ENCODE assay signal across 19 mouse cellular contexts in the genomic region with DNA sequence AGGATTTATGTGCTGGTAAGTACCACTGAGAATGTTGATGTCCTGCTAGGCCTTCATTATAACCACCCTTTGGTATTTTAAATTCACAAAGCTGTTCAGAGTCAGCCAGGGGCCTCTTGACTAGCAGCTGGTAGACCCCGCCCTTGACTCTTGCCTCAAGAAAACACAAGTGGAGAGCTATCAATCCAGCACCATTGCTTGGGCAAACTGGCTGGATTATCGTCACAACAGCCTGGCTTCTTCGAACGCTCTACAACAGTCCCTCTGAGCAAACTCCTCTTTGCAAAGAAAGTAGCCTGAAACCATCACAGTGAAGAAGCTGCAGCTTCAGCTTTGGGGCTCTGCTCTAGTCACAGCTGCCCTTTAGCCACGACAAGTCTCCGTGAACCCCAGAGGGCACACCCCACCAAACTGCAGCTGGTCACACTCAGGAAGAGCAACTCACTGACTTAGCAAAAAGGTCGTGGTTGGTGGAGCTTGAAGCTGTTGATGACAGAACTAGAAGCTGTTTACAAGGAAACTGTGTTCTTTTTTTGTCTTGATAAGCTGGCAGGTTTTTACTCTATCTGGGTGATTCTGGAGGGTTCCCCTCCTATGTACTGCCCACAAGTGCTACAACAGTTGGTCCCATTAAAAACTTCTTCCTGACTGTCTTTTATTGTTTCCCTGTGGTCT. TPM values are rescaled to one million over a fixed set of nuclear protein-coding genes. Genes with fewer than 3 reads are reported as not detected.
DNase-seq lines count a peak whose midpoint lies in the region; ATAC-seq and TF ChIP-seq lines count a peak whose summit lies in the region.
"Had no signal": no experiment of that assay in that cellular context is flagged by ENCODE, and none has a peak within 500 bp of the region (broad histone marks: within the 10 kb centered on the region; RNA-seq: fewer than 3 reads in every experiment).

No protein-coding gene starts in this region.

- no peak overlapping the region for H3K27ac ChIP-seq in heart, embryonic 10.5 days
- no peak overlapping the region for H3K27ac ChIP-seq in heart, embryonic 12.5 days (ENCODE audit: poor library complexity, severe bottlenecking)
- peak overlapping the region; percentile 26 for H3K27ac ChIP-seq in bone marrow macrophage, adult 2 months (ENCODE audit: insufficient read depth, low read depth, low read length)
- H3K27ac ChIP-seq in liver, embryonic 14.5 days: peak overlapping the region; percentile 55
- H3K27ac ChIP-seq: embryonic facial prominence, embryonic 13.5 days; hindbrain, embryonic 13.5 days; intestine, embryonic 15.5 days; kidney, postnatal 0 days had no signal

- H3K9me3 ChIP-seq in heart, embryonic 10.5 days: no peaks in the 10 kb centered on the region
- H3K9me3 ChIP-seq in heart, embryonic 12.5 days (replicated peaks): no peaks in the 10 kb centered on the region
- no peaks in the 10 kb centered on the region for H3K9me3 ChIP-seq in liver, embryonic 14.5 days (ENCODE audit: control insufficient read depth, low read length)
- H3K9me3 ChIP-seq: hindbrain, embryonic 13.5 days had no signal

- TF ChIP-seq POLR2A in bone marrow macrophage, adult 2 months (IDR thresholded peaks at IDR 0.05; ENCODE audit: borderline replicate concordance, low read depth, low read length): no peak
- no peak for TF ChIP-seq POLR2A in lung, adult 2 months (IDR thresholded peaks at IDR 0.05; ENCODE audit: borderline replicate concordance, extremely low read depth, low read depth, low read length)

- 0 out of 2 replicates have a peak, but pooled peaks cover 2% of the 10 kb centered on the region for H3K4me1 ChIP-seq in heart, embryonic 10.5 days
- H3K4me1 ChIP-seq in heart, embryonic 12.5 days (replicated peaks): 0 out of 2 replicates have a peak, but pooled peaks cover 9% of the 10 kb centered on the region
- peaks cover 29% of the 10 kb centered on the region for H3K4me1 ChIP-seq in bone marrow macrophage, adult 2 months (ENCODE audit: control insufficient read depth, insufficient read depth, low read length)
- H3K4me1 ChIP-seq in liver, embryonic 14.5 days (replicated peaks; ENCODE audit: control insufficient read depth in 2 of 2, insufficient read depth in 2 of 2, low read length in 1 of 2): peaks cover 10 to 23% of the 10 kb centered on the region in 2 experiments
- peaks cover 2% of the 10 kb centered on the region; the same call in 1 of the 2 replicates for H3K4me1 ChIP-seq in lung, adult 2 months (ENCODE audit: control insufficient read depth, insufficient read depth, low read length)
- H3K4me1 ChIP-seq: embryonic facial prominence, embryonic 13.5 days; hindbrain, embryonic 13.5 days; intestine, embryonic 15.5 days had no signal

- no peak overlapping the region for H3K9ac ChIP-seq in heart, embryonic 12.5 days
- H3K9ac ChIP-seq in liver, embryonic 14.5 days (replicated peaks): no peak overlapping the region; the same call in 1 of the 2 replicates
- H3K9ac ChIP-seq: embryonic facial prominence, embryonic 13.5 days; forebrain, postnatal 0 days; hindbrain, embryonic 13.5 days; intestine, embryonic 15.5 days had no signal

- H3K27me3 ChIP-seq in heart, embryonic 10.5 days (ENCODE audit: insufficient read depth, poor library complexity, severe bottlenecking): no peaks in the 10 kb centered on the region
- H3K27me3 ChIP-seq in heart, embryonic 12.5 days (replicated peaks): no peaks in the 10 kb centered on the region
- H3K27me3 ChIP-seq in liver, embryonic 14.5 days (ENCODE audit: control insufficient read depth, insufficient read depth, low read length): no peaks in the 10 kb centered on the region
- H3K27me3 ChIP-seq: embryonic facial prominence, embryonic 13.5 days; hindbrain, embryonic 13.5 days; intestine, embryonic 15.5 days had no signal

- no peak for TF ChIP-seq CTCF in bone marrow macrophage, adult 2 months (IDR thresholded peaks at IDR 0.05; ENCODE audit: low read depth, low read length)
- no peak for TF ChIP-seq CTCF in liver, embryonic 14.5 days (IDR thresholded peaks at IDR 0.05; ENCODE audit: low read depth)
- TF ChIP-seq CTCF in lung, adult 2 months (IDR thresholded peaks at IDR 0.05; ENCODE audit: insufficient read depth, low read length): no peak

- WGBS in heart, embryonic 10.5 days: 79% methylated on average over 7 of the region's 7 CpGs
- WGBS in heart, embryonic 12.5 days: 80% methylated on average over 7 of the region's 7 CpGs
- 17% methylated on average over 7 of the region's 7 CpGs for WGBS in liver, embryonic 14.5 days (ENCODE audit: insufficient replicate concordance)
- WGBS in lung, adult 2 months: 67% methylated on average over 7 of the region's 7 CpGs

- no peak overlapping the region for H3K4me3 ChIP-seq in heart, embryonic 10.5 days
- H3K4me3 ChIP-seq in heart, embryonic 12.5 days: no peak overlapping the region
- H3K4me3 ChIP-seq in bone marrow macrophage, adult 2 months (ENCODE audit: insufficient read depth, low read length): no peak overlapping the region
- H3K4me3 ChIP-seq in liver, embryonic 14.5 days (ENCODE audit: insufficient read depth in 1 of 2, low read depth in 2 of 2, low read length in 2 of 2): no peak overlapping the region
- H3K4me3 ChIP-seq in lung, adult 2 months (replicated peaks; ENCODE audit: extremely low read depth, low read depth, low read length): no peak overlapping the region
- H3K4me3 ChIP-seq: embryonic facial prominence, embryonic 13.5 days; hindbrain, embryonic 13.5 days; intestine, embryonic 15.5 days had no signal

- no peak for TF ChIP-seq EP300 in liver, embryonic 14.5 days (IDR thresholded peaks at IDR 0.05; ENCODE audit: low read depth)

- no peaks in the 10 kb centered on the region for H3K36me3 ChIP-seq in heart, embryonic 10.5 days
- H3K36me3 ChIP-seq in heart, embryonic 12.5 days: no peaks in the 10 kb centered on the region
- H3K36me3 ChIP-seq in liver, embryonic 14.5 days (replicated peaks; ENCODE audit: control insufficient read depth, insufficient read depth, low read depth): no peaks in the 10 kb centered on the region
- H3K36me3 ChIP-seq: embryonic facial prominence, embryonic 13.5 days; hindbrain, embryonic 13.5 days; intestine, embryonic 15.5 days had no signal

- no peak for ATAC-seq in heart, embryonic 12.5 days (ENCODE audit: insufficient number of reproducible peaks, low FRiP score)
- ATAC-seq in liver, embryonic 14.5 days (ENCODE audit: insufficient read depth): peak; percentile 82
- ATAC-seq in megakaryocyte-erythroid progenitor cell, adult 5-6 weeks (replicated peaks; ENCODE audit: low FRiP score, low TSS enrichment, poor library complexity, severe bottlenecking): peak; percentile 86
- ATAC-seq: forebrain, postnatal 0 days; intestine, embryonic 15.5 days had no signal

- H3K4me2 ChIP-seq in heart, embryonic 12.5 days: no peak overlapping the region
- peak overlapping the region; percentile 48 for H3K4me2 ChIP-seq in liver, embryonic 14.5 days (ENCODE audit: low read depth)
- H3K4me2 ChIP-seq: embryonic facial prominence, embryonic 13.5 days; hindbrain, embryonic 13.5 days; intestine, embryonic 15.5 days had no signal

- DNase-seq in heart, embryonic 10.5 days (ENCODE audit: low spot score): peak; percentile 60
- no peak for DNase-seq in liver, embryonic 14.5 days (ENCODE audit: low read depth in 3 of 3, low spot score in 3 of 3)
- no peak for DNase-seq in natural killer cell, adult 2 months (ENCODE audit: low spot score in 2 of 2)
- DNase-seq in lung, adult 2 months: no peak
- no peak for DNase-seq in kidney, adult 11 months
- DNase-seq: adrenal gland, postnatal 14 days; cerebellum, adult 2 months; forebrain, postnatal 0 days; layer of hippocampus, adult 9-11 months; lung, postnatal 14 days; midbrain, embryonic 14.5 days; thymus, postnatal 36 days had no signal

RNA-seq across cellular contexts. Expression of gene Usp24, which starts 19.5 kb away (rescaled TPM):
- 6.7 and 8.7 TPM in 2 replicates for polyA plus RNA-seq in heart, embryonic 10.5 days (2016; fragmentation: Nextera tagmentation; extraction: Ambion mirVana)
- polyA plus RNA-seq in heart, embryonic 12.5 days (2016; fragmentation: Nextera tagmentation; extraction: Ambion mirVana): 10.4 and 10.6 TPM in 2 replicates
- polyA plus RNA-seq in bone marrow macrophage, adult 2 months (2012; ENCODE audit: insufficient read depth, insufficient read length, missing spikeins): 12.9 and 15.8 TPM in 2 replicates
- polyA plus RNA-seq in liver, embryonic 14.5 days (2012; rRNA removed): 4.9 and 6.8 TPM in 2 replicates
- polyA plus RNA-seq in liver, embryonic 14.5 days (2014; fragmentation: Nextera tagmentation; extraction: Ambion mirVana): 6.4 and 7.8 TPM in 2 replicates
- 80.2 and 84.3 TPM in 2 replicates for total RNA-seq in megakaryocyte-erythroid progenitor cell, adult 5-6 weeks (2014; fragmentation: Nextera tagmentation)
- 86.6 and 87.0 TPM in 2 replicates for total RNA-seq in megakaryocyte-erythroid progenitor cell, adult 5-6 weeks (2017)
- polyA plus RNA-seq in lung, adult 2 months (2012; rRNA removed): 9.0 and 11.1 TPM in 2 replicates

Comparison
In these comparisons a context has a peak if more than half of its experiments do, and no peak if none do; other contexts are left out.
1. H3K27ac ChIP-seq: peak in bone marrow macrophage, adult 2 months (single experiment) and liver, embryonic 14.5 days (single experiment); none in heart, embryonic 10.5 days (single experiment) and heart, embryonic 12.5 days (single experiment).